Mouse (Mus musculus): Measurements from ENCODE around the gene Zmynd8. TPM values are rescaled to one million over a fixed set of nuclear protein-coding genes. Genes with fewer than 3 reads are reported as not detected.

The Zmynd8 gene
- total and polyA plus RNA-seq, 3 experiments = 30.3 to 89.2 (median 41.6) TPM

GRCm38 (mm10) chr2:165926191-165926590 is 27.4 kb upstream of the Zmynd8 start:
- H3K9ac ChIP-seq (ENCODE audit: control insufficient read depth, low read depth, low read length, poor library complexity, severe bottlenecking) = no peak overlapping the region
- no peak overlapping the region for H3K4me3 ChIP-seq (ENCODE audit: control insufficient read depth in 1 of 2, insufficient read depth in 1 of 2, low read depth in 2 of 2, low read length in 2 of 2)
- no peak for DNase-seq (ENCODE audit: low read depth, low spot score)
- no peaks in the 10 kb centered on the region for H3K9me3 ChIP-seq (replicated peaks; ENCODE audit: insufficient read depth, low read length)
- H3K27ac ChIP-seq (ENCODE audit: control insufficient read depth, low read depth, low read length) = no peak overlapping the region
- H3K79me2 ChIP-seq (ENCODE audit: control insufficient read depth, insufficient read depth, low read length, poor library complexity) = no peaks in the 10 kb centered on the region; the same call in 1 of the 2 replicates
- no peaks in the 10 kb centered on the region for H3K27me3 ChIP-seq (ENCODE audit: control insufficient read depth in 1 of 2, insufficient read depth in 2 of 2, low read length in 2 of 2)
- peaks cover 0 to 9% of the 10 kb centered on the region in 2 experiments; a peak in 2 of 4 replicates for H3K4me1 ChIP-seq (ENCODE audit: control insufficient read depth in 1 of 2, insufficient read depth in 2 of 2, low read length in 2 of 2)
- TF ChIP-seq MAZ (IDR thresholded peaks at IDR 0.05; ENCODE audit: low read depth, low read length) = no peak
- TF ChIP-seq MAX (IDR thresholded peaks at IDR 0.05; ENCODE audit: low read length) = no peak
- TF ChIP-seq RCOR1 (IDR thresholded peaks at IDR 0.05; ENCODE audit: low read depth, low read length) = no peak
- TF ChIP-seq MEF2A (IDR thresholded peaks at IDR 0.05; ENCODE audit: extremely low read depth, insufficient replicate concordance, low read depth, low read length, poor library complexity, severe bottlenecking) = no peak
- no peak for TF ChIP-seq POLR2AphosphoS2 (IDR thresholded peaks at IDR 0.05; ENCODE audit: low read length)
- no peak for TF ChIP-seq KAT2A (conservative IDR thresholded peaks at IDR 0.05; ENCODE audit: low read depth, low read length)
- TF ChIP-seq NELFE (IDR thresholded peaks at IDR 0.05; ENCODE audit: low read depth, low read length) = no peak
- no peak for TF ChIP-seq GATA1 (IDR thresholded peaks at IDR 0.05; ENCODE audit: low read depth, low read length)
- TF ChIP-seq MYB (IDR thresholded peaks at IDR 0.05; ENCODE audit: low read depth, low read length) = no peak
- TF ChIP-seq BHLHE40 (IDR thresholded peaks at IDR 0.05; ENCODE audit: borderline replicate concordance, low read depth, low read length) = no peak
- TF ChIP-seq E2F4 (IDR thresholded peaks at IDR 0.05; ENCODE audit: borderline replicate concordance, low read depth, low read length) = no peak
- TF ChIP-seq POLR2AphosphoS5 (IDR thresholded peaks at IDR 0.05; ENCODE audit: borderline replicate concordance, low read depth, low read length) = no peak
- no peak for TF ChIP-seq CTCF (IDR thresholded peaks at IDR 0.05 in 2 of 3, conservative IDR thresholded peaks at IDR 0.05 in 1 of 3; ENCODE audit: control insufficient read depth in 1 of 3, insufficient read depth in 1 of 3, low read depth in 2 of 3, low read length in 3 of 3, poor library complexity in 1 of 3, severe bottlenecking in 1 of 3)
- TF ChIP-seq SIN3A (IDR thresholded peaks at IDR 0.05; ENCODE audit: low read length) = no peak
- no peak for TF ChIP-seq ZMIZ1 (IDR thresholded peaks at IDR 0.05; ENCODE audit: low read depth, low read length)
- TF ChIP-seq TBP (IDR thresholded peaks at IDR 0.05; ENCODE audit: low read depth, low read length) = no peak
- no peak for TF ChIP-seq ETS1 (IDR thresholded peaks at IDR 0.05; ENCODE audit: low read depth, low read length)
- no peak for TF ChIP-seq USF1 (IDR thresholded peaks at IDR 0.05; ENCODE audit: low read depth, low read length)
- TF ChIP-seq EP300 (IDR thresholded peaks at IDR 0.05; ENCODE audit: low read depth in 1 of 2, low read length in 2 of 2) = no peak
- peaks cover 0 to 3% of the 10 kb centered on the region in 2 experiments; a peak in 1 of 4 replicates for H3K36me3 ChIP-seq (ENCODE audit: control insufficient read depth in 1 of 2, insufficient read depth in 2 of 2, low read length in 2 of 2)

GRCm38 (mm10) chr2:165925144-165925543 is 26.3 kb upstream of the Zmynd8 start:
- peaks cover 0 to 9% of the 10 kb centered on the region in 2 experiments; a peak in 2 of 4 replicates for H3K4me1 ChIP-seq (ENCODE audit: control insufficient read depth in 1 of 2, insufficient read depth in 2 of 2, low read length in 2 of 2)
- no peak overlapping the region for H3K27ac ChIP-seq (ENCODE audit: control insufficient read depth, low read depth, low read length)
- no peak for TF ChIP-seq HCFC1 (IDR thresholded peaks at IDR 0.05; ENCODE audit: low read depth, low read length)
- no peak for TF ChIP-seq CHD1 (IDR thresholded peaks at IDR 0.05; ENCODE audit: low read depth, low read length)
- TF ChIP-seq TBP (IDR thresholded peaks at IDR 0.05; ENCODE audit: low read depth, low read length) = no peak
- no peak for TF ChIP-seq GABPA (IDR thresholded peaks at IDR 0.05; ENCODE audit: low read depth, low read length)
- TF ChIP-seq ZNF384 (IDR thresholded peaks at IDR 0.05; ENCODE audit: low read depth, low read length) = no peak
- TF ChIP-seq TCF12 (IDR thresholded peaks at IDR 0.05; ENCODE audit: low read depth, low read length) = no peak
- no peak for TF ChIP-seq ZKSCAN1 (IDR thresholded peaks at IDR 0.05; ENCODE audit: low read depth, low read length)
- TF ChIP-seq E2F4 (IDR thresholded peaks at IDR 0.05; ENCODE audit: borderline replicate concordance, low read depth, low read length) = no peak
- TF ChIP-seq CTCF (IDR thresholded peaks at IDR 0.05 in 2 of 3, conservative IDR thresholded peaks at IDR 0.05 in 1 of 3; ENCODE audit: control insufficient read depth in 1 of 3, insufficient read depth in 1 of 3, low read depth in 2 of 3, low read length in 3 of 3, poor library complexity in 1 of 3, severe bottlenecking in 1 of 3) = no peak
- no peak for TF ChIP-seq MAFK (IDR thresholded peaks at IDR 0.05; ENCODE audit: borderline replicate concordance, low read depth, low read length)
- no peak for TF ChIP-seq MEF2A (IDR thresholded peaks at IDR 0.05; ENCODE audit: extremely low read depth, insufficient replicate concordance, low read depth, low read length, poor library complexity, severe bottlenecking)
- peaks cover 0 to 3% of the 10 kb centered on the region in 2 experiments; a peak in 1 of 4 replicates for H3K36me3 ChIP-seq (ENCODE audit: control insufficient read depth in 1 of 2, insufficient read depth in 2 of 2, low read length in 2 of 2)
- H3K4me3 ChIP-seq (ENCODE audit: control insufficient read depth in 1 of 2, insufficient read depth in 1 of 2, low read depth in 2 of 2, low read length in 2 of 2) = no peak overlapping the region
- H3K9me3 ChIP-seq (replicated peaks; ENCODE audit: insufficient read depth, low read length) = no peaks in the 10 kb centered on the region
- no peak for DNase-seq (ENCODE audit: low read depth, low spot score)
- H3K9ac ChIP-seq (ENCODE audit: control insufficient read depth, low read depth, low read length, poor library complexity, severe bottlenecking) = no peak overlapping the region
- H3K27me3 ChIP-seq (ENCODE audit: control insufficient read depth in 1 of 2, insufficient read depth in 2 of 2, low read length in 2 of 2) = no peaks in the 10 kb centered on the region
- no peaks in the 10 kb centered on the region; the same call in 1 of the 2 replicates for H3K79me2 ChIP-seq (ENCODE audit: control insufficient read depth, insufficient read depth, low read length, poor library complexity)

All from MEL (cell line).